Mouse (Mus musculus) splenic B cell, adult 2 months (primary cell): ENCODE results near the gene Lyrm4.

Experiments
- DNase-seq: peaks from one replicate; pipeline ENCODE4 v3.0.0-alpha.2; 2011; ENCODE audit warnings: low read depth, low spot score
- H3K27me3 ChIP-seq: 2 replicates; pipeline ENCODE4 v1.6.1; 2012; ENCODE audit warnings: mild to moderate bottlenecking, low read length, moderate library complexity, mixed read lengths; ENCODE audit not compliant: control insufficient read depth, poor library complexity, insufficient read depth, severe bottlenecking
- H3K36me3 ChIP-seq: 2 replicates; pipeline ENCODE4 v1.6.1; 2012; ENCODE audit warnings: mild to moderate bottlenecking, low read length, moderate library complexity, mixed read lengths; ENCODE audit not compliant: control insufficient read depth, poor library complexity, insufficient read depth, severe bottlenecking

Lyrm4 gene

DNA sequence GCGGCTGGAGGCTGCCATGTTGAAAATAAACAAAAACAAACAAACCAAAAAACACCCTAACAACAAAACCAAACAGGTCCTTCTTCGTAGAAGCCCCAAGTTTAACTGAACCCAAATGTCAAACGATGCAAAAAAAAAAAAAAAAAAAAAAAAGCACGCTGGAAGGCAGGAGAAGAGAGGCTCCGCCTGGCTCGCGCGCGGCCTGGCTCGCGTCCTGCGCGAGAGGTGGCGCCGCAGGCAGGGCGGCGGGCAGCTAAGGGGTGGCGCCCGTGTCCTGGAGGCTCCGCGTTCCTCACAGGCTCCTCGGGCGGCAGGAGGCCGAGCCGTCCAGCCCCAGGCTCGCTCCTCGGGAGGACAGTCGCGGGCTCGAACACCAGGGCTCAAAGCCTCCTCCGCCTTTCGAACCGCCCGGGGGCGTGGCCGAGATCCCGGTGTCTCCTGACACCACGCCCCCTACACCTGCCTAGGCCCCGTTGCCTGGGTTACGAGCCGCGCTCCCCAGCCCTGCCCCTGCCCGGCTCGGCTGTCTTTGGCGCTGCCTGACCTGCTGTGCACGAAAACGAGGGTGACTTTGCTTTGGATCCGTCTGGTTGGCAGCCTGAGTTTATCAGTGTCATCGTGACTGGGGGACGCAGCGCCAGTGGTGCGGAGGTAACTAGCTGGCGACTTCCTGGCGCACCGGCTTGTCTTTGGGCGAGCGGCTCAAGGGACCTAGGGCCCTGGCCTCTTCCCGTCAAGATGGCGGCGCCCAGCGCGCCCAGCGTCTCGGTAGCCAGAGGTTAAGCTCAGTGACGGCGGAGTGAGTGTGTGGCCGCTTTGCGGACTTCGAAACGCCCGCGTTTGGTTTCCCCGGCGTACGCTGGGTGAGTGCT lies at the start of gene Lyrm4, which contains the start of gene Fars2:
Gene Lyrm4 (minus strand): TSS at position 384 of the 872 bp plus-strand sequence.
Gene Fars2 (plus strand): TSS at position 270 of the 872 bp plus-strand sequence.
- no peaks in the 10 kb centered on the region for H3K27me3 ChIP-seq
- DNase-seq, result peak; percentile 96
- H3K36me3 ChIP-seq, result no peaks in the 10 kb centered on the region

DNA sequence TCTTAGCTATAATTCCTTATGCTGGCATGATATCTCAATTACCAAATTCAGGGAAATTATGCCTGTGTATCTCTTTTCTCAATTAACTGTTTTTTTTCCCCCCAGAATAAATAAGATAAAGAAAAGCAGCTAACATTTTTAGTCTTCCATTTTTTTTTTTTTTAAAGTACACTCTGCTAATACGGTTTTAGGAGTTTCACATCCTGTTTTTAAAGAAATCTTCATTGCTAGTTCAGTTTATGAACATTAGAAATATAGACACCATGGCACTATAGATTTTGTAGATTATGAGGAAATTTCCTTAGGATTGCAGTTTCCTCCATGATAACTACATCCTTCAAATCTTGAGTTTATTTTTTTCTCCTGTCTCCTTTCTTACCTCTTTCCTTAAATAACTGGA lies 46.6 kb upstream of the Lyrm4 start:
- peak; percentile 11 for DNase-seq
- Histone ChIP-seq H3K36me3 (0 out of 2 replicates have a peak, but pooled peaks cover 2% of the 10 kb centered on the region), H3K27me3 (no peaks in the 10 kb centered on the region)

GRCm38 (mm10) chr13:36163411-36163810 lies 46.1 kb upstream of the Lyrm4 start:
- Histone ChIP-seq H3K27me3 (no peaks in the 10 kb centered on the region), H3K36me3 (0 out of 2 replicates have a peak, but pooled peaks cover 2% of the 10 kb centered on the region)
- DNase-seq, result no peak

- Histone ChIP-seq H3K27me3 (no peaks in the 10 kb centered on the region), H3K36me3 (0 out of 2 replicates have a peak, but pooled peaks cover under 1% of the 10 kb centered on the region)
- DNase-seq, result no peak
These were observed 39.1 kb upstream of the Lyrm4 start for GRCm38 (mm10) chr13:36156340-36156931.

- Histone ChIP-seq H3K27me3 (no peaks in the 10 kb centered on the region), H3K36me3 (no peaks in the 10 kb centered on the region)
- DNase-seq, result no peak
These were observed 35.6 kb upstream of the Lyrm4 start for GRCm38 (mm10) chr13:36152728-36153498.

DNA sequence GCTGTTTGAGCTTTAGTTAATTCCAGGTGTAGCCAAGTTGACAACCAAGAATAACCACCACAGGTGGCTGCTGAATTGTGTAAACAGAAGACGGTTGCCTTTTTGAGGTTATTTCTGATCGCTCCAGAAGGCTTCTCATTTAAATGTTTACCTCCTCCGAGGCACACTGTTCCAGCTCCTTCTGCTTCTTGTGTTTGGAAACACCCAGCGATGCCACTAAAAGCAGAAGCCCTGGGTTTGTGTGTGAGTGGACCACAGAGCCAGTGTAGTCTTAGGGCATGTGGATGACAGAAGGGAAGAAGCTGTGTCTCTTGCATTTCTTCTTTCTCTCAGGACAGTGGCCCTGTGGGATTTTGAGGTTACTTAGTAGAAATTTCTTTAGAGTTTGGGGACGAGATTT lies 32.9 kb upstream of the Lyrm4 start:
- peak; percentile 19 for DNase-seq
- Histone ChIP-seq H3K36me3 (no peaks in the 10 kb centered on the region), H3K27me3 (no peaks in the 10 kb centered on the region)

- peak; percentile 23 for DNase-seq
- no peaks in the 10 kb centered on the region for H3K36me3 ChIP-seq
These were observed 32.0 kb upstream of the Lyrm4 start for GRCm38 (mm10) chr13:36149175-36149939.

DNA sequence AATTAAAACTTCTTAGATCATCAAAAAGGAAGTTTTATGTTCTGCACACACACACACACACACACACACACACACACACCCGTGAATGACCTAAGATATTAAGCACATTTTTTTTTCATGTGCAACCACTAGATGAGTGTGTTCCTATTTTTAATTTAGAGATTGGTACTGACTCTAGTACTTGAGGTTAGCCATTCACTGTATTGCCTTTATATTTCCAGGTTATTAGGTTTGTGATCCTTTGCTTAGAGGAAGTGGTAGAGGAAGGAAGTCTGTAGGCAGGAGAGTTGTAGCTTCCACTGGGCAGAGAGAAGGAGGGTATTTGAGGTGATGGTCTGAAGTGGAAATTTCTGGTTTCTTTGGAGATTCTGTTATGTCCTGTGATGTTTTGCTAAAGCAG lies 28.3 kb upstream of the Lyrm4 start:
- Histone ChIP-seq H3K36me3 (no peaks in the 10 kb centered on the region), H3K27me3 (no peaks in the 10 kb centered on the region)
- peak; percentile 18 for DNase-seq

More at GRCm38 (mm10) chr13:36149175-36149939, 32.0 kb upstream of the Lyrm4 start:
- H3K27me3 ChIP-seq, result no peaks in the 10 kb centered on the region

- no peaks in the 10 kb centered on the region for H3K27me3 ChIP-seq
- no peaks in the 10 kb centered on the region for H3K36me3 ChIP-seq
- DNase-seq, result no peak
These were observed 23.1 kb upstream of the Lyrm4 start for GRCm38 (mm10) chr13:36140247-36141016.

- H3K36me3 ChIP-seq, result no peaks in the 10 kb centered on the region
- DNase-seq, result no peak
- no peaks in the 10 kb centered on the region for H3K27me3 ChIP-seq
These were observed 22.4 kb upstream of the Lyrm4 start for GRCm38 (mm10) chr13:36139703-36140102.

GRCm38 (mm10) chr13:36131992-36132649 lies 14.8 kb upstream of the Lyrm4 start:
- Histone ChIP-seq H3K27me3 (no peaks in the 10 kb centered on the region), H3K36me3 (no peaks in the 10 kb centered on the region)
- DNase-seq, result peak; percentile 65

GRCm38 (mm10) chr13:36131401-36131800 lies 14.1 kb upstream of the Lyrm4 start:
- DNase-seq, result no peak
- Histone ChIP-seq H3K36me3 (no peaks in the 10 kb centered on the region), H3K27me3 (no peaks in the 10 kb centered on the region)

DNA sequence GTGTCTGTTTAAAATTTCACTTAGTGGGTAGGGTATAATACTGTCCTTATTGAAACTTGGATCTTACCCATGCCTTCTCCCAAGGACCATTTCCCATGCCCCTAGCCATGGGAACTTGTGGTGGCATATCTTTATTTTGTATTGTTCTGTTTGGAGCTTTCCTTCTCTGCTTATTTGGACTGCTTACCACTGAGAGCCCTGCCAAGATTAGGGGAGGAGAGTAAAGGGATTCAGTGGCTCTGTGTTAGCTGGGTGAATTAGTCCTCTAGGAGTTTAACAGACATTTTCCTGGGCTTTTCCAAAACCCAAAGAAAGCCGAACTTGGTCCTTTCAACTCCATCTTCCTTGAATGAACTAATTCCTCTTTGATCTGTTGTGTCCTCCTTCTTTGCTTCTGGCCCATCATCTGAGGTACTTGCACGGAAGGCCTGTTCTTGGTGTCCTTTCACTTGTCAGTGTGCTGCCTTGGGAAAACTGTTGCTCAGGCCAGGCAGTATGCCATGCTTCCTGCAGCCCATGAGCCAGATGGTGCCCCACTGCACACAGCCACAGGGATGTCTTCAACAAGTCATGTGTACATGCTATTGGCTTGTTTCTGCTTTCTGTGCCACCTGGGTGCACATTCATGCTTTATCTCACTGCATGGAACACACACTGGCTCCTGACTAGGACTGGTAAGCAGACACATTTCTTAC lies 12.2 kb upstream of the Lyrm4 start:
- Histone ChIP-seq H3K36me3 (no peaks in the 10 kb centered on the region), H3K27me3 (no peaks in the 10 kb centered on the region)
- DNase-seq, result no peak
